Mouse (Mus musculus) mouse embryonic stem cell (cell line): ENCODE results near the gene Wdr59.

Experiments
- in situ Hi-C, 2 experiments: fragments of 300-500 bp; cut with MboI; formaldehyde crosslinking; loops; 1 replicate in 1 of 2; 3 replicates in 1 of 2; pipeline ENCODE4 v1.14.3; 2019 to 2020; ENCODE audit warnings: low sequenced_read_pairs in 2 of 2, low pct_unique_long_range_greater_than_20kb in 1 of 2, mixed read lengths in 1 of 2; ENCODE audit not compliant: unreplicated experiment in 1 of 2

Wdr59 gene

GRCm38 (mm10) chr8:111439189-111439588 is 82.7 kb downstream of the Wdr59 start:
- in situ Hi-C loops, result loop anchor here in 1 of 2 experiments (5.0 kb wide), 1 partner anchor 97 kb away; no protein-coding TSS in a partner anchor

- in situ Hi-C loops, result loop anchor here in 1 of 2 experiments (5.0 kb wide), 1 partner anchor 93 kb away; no protein-coding TSS in a partner anchor
These were observed 86.6 kb downstream of the Wdr59 start for GRCm38 (mm10) chr8:111435071-111435828.

GRCm38 (mm10) chr8:111424646-111425045 is 97.2 kb downstream of the Wdr59 start:
- in situ Hi-C loops, result no loop called here

DNA sequence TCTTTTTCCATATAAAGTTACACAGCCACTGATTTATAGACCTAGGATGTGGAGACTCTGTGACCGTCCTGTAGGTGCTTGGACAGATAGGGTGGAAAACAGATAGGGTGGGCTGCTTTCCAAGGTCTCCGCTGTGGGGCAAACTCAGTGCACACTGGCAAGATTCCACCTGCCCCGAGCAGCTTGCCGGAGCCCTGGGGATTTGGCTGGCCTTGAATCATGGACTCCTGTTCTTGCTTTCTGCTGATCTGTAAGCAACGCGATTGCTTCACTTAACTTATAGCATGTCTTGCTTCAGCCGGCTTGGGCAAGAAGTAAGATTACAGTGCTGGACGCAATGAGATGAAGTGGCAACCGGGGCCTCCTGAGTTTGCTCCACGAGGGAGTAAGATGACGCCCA is 97.7 kb downstream of the Wdr59 start:
- in situ Hi-C loops, result no loop called here

DNA sequence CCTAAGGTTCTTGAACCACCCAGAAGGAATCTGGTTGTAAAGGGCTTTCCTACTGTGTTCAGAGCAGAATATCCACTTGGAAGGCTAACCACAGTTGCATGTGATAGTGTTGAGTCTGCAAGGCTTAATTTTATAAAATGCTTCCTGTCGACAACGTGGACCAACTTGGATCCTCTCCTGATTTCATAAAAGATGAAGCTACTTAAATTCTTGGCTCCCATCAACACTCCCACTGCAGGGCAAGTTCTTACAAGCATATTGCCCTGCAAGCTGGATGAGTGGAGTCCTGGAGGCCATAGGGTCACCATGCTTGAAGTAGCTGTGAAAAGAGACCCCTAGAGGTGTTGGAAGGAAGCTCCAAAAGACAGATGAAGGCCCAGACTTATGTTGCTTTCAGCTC is 99.3 kb downstream of the Wdr59 start:
- in situ Hi-C loops, result no loop called here

DNA sequence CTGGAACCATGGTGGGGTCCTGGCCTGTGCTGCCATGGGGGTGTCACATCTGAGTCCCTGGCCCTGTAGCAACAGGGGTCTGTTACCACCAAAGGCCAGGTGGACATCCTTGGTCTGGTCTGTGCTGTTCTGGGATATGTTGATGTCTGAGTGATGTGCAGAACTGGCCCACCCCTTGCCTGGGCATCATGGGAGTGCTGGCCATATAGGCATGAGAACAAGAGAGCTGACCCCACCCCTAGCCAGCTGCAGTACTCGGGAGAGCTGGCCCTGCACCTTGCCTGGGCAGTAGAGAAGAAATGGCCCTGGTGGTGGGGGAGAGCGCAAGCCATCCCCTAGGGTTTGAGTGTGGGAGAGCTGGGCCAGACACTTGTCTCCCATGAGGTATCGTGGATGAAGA is 102.7 kb downstream of the Wdr59 start:
- in situ Hi-C loops, result no loop called here

DNA sequence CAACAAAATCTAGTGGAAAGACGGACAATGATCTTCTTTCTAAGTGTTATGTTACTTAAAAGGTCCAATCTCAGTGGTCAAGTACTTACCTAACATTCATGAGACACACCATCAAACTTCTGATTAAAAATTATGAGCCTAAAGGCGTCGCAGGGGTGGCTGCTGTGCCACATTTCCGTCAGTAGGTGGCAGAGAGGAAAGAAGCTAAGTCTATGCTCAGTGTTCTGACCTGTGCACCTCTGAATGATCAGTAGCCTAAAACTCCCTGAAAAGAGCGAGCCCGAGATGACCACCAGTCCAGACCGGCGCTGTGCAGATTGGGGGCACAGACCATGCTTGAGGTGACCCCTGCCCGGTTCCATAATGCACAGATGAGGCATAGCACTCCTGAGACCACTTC is 103.3 kb downstream of the Wdr59 start:
- in situ Hi-C loops, result no loop called here

DNA sequence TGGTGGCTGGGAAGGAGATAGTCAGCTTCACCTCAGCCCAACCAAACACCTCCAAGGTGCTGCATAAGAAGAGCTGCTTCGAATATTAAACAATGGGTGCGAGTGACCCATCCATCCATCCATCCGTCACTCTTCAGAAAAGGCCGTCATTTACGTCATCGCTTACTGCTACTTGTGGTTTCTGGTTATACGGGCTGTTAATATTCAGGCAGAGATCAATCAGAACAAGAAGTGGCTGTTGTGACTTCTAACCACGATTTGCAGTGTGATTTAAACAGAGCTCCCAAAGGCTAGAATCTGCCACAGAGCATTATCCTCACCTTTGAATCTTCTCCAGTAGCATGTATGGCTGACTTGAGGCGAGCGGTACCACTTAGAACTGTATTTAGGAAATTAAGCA is 104.7 kb downstream of the Wdr59 start:
- in situ Hi-C loops, result no loop called here

- in situ Hi-C loops, result no loop called here
These were observed 118.5 kb downstream of the Wdr59 start for GRCm38 (mm10) chr8:111403391-111403790.
